Mouse (Mus musculus): ENCODE measurements around the gene Rapgef5. TPM values are rescaled to one million over a fixed set of nuclear protein-coding genes. Genes with fewer than 3 reads are reported as not detected.

The Rapgef5 gene
- total and polyA plus RNA-seq, 3 experiments: not detected

GRCm38 (mm10) chr12:117502834-117503233, 13.4 kb upstream of the Rapgef5 start:
- Histone ChIP-seq H3K27ac (ENCODE audit: control insufficient read depth, low read depth, low read length) (no peak overlapping the region), H3K36me3 (ENCODE audit: control insufficient read depth in 1 of 2, insufficient read depth in 2 of 2, low read length in 2 of 2) (no peaks in the 10 kb centered on the region), H3K4me1 (ENCODE audit: control insufficient read depth in 1 of 2, insufficient read depth in 2 of 2, low read length in 2 of 2) (no peaks in the 10 kb centered on the region), H3K9ac (ENCODE audit: control insufficient read depth, low read depth, low read length, poor library complexity, severe bottlenecking) (no peak overlapping the region), H3K4me3 (ENCODE audit: control insufficient read depth in 1 of 2, insufficient read depth in 1 of 2, low read depth in 2 of 2, low read length in 2 of 2) (no peak overlapping the region), H3K27me3 (ENCODE audit: control insufficient read depth in 1 of 2, insufficient read depth in 2 of 2, low read length in 2 of 2) (no peaks in the 10 kb centered on the region), H3K79me2 (ENCODE audit: control insufficient read depth, insufficient read depth, low read length, poor library complexity) (no peaks in the 10 kb centered on the region), H3K9me3 (replicated peaks; ENCODE audit: insufficient read depth, low read length) (no peaks in the 10 kb centered on the region)
- no peak for DNase-seq (ENCODE audit: low read depth, low spot score)
- TF ChIP-seq SMC3 (IDR thresholded peaks at IDR 0.05; ENCODE audit: low read depth, low read length): no peak
- no peak for TF ChIP-seq UBTF (IDR thresholded peaks at IDR 0.05; ENCODE audit: borderline replicate concordance, insufficient read depth, low read depth, low read length)
- no peak for TF ChIP-seq MEF2A (IDR thresholded peaks at IDR 0.05; ENCODE audit: extremely low read depth, insufficient replicate concordance, low read depth, low read length, poor library complexity, severe bottlenecking)
- no peak for TF ChIP-seq JUND (IDR thresholded peaks at IDR 0.05; ENCODE audit: low read depth, low read length)
- TF ChIP-seq POLR2AphosphoS2 (IDR thresholded peaks at IDR 0.05; ENCODE audit: low read length): no peak

GRCm38 (mm10) chr12:117505163-117505562, 11.1 kb upstream of the Rapgef5 start:
- DNase-seq (ENCODE audit: low read depth, low spot score): no peak
- Histone ChIP-seq H3K4me1 (ENCODE audit: control insufficient read depth in 1 of 2, insufficient read depth in 2 of 2, low read length in 2 of 2) (no peaks in the 10 kb centered on the region), H3K36me3 (ENCODE audit: control insufficient read depth in 1 of 2, insufficient read depth in 2 of 2, low read length in 2 of 2) (no peaks in the 10 kb centered on the region), H3K9ac (ENCODE audit: control insufficient read depth, low read depth, low read length, poor library complexity, severe bottlenecking) (no peak overlapping the region), H3K9me3 (replicated peaks; ENCODE audit: insufficient read depth, low read length) (no peaks in the 10 kb centered on the region; the same call in 1 of the 2 replicates), H3K4me3 (ENCODE audit: control insufficient read depth in 1 of 2, insufficient read depth in 1 of 2, low read depth in 2 of 2, low read length in 2 of 2) (no peak overlapping the region), H3K27ac (ENCODE audit: control insufficient read depth, low read depth, low read length) (no peak overlapping the region), H3K27me3 (ENCODE audit: control insufficient read depth in 1 of 2, insufficient read depth in 2 of 2, low read length in 2 of 2) (no peaks in the 10 kb centered on the region), H3K79me2 (ENCODE audit: control insufficient read depth, insufficient read depth, low read length, poor library complexity) (no peaks in the 10 kb centered on the region)
- TF ChIP-seq ZKSCAN1 (IDR thresholded peaks at IDR 0.05; ENCODE audit: low read depth, low read length): no peak
- no peak for TF ChIP-seq KAT2A (conservative IDR thresholded peaks at IDR 0.05; ENCODE audit: low read depth, low read length)
- TF ChIP-seq MEF2A (IDR thresholded peaks at IDR 0.05; ENCODE audit: extremely low read depth, insufficient replicate concordance, low read depth, low read length, poor library complexity, severe bottlenecking): no peak
- TF ChIP-seq SMC3 (IDR thresholded peaks at IDR 0.05; ENCODE audit: low read depth, low read length): no peak
- TF ChIP-seq RCOR1 (IDR thresholded peaks at IDR 0.05; ENCODE audit: low read depth, low read length): no peak
- TF ChIP-seq SIN3A (IDR thresholded peaks at IDR 0.05; ENCODE audit: low read length): no peak

- no peak overlapping the region for H3K27ac ChIP-seq (ENCODE audit: control insufficient read depth, low read depth, low read length)
- TF ChIP-seq RCOR1 (IDR thresholded peaks at IDR 0.05; ENCODE audit: low read depth, low read length) (no peak), MEF2A (IDR thresholded peaks at IDR 0.05; ENCODE audit: extremely low read depth, insufficient replicate concordance, low read depth, low read length, poor library complexity, severe bottlenecking) (no peak), MYC (IDR thresholded peaks at IDR 0.05; ENCODE audit: low read depth, low read length) (no peak), KAT2A (conservative IDR thresholded peaks at IDR 0.05; ENCODE audit: low read depth, low read length) (no peak), GATA1 (IDR thresholded peaks at IDR 0.05; ENCODE audit: low read depth, low read length) (no peak), ZMIZ1 (IDR thresholded peaks at IDR 0.05; ENCODE audit: low read depth, low read length) (no peak), CHD1 (IDR thresholded peaks at IDR 0.05; ENCODE audit: low read depth, low read length) (no peak), MAFK (IDR thresholded peaks at IDR 0.05; ENCODE audit: borderline replicate concordance, low read depth, low read length) (no peak), ELF1 (IDR thresholded peaks at IDR 0.05; ENCODE audit: low read depth, low read length) (no peak), MAZ (IDR thresholded peaks at IDR 0.05; ENCODE audit: low read depth, low read length) (no peak), BHLHE40 (IDR thresholded peaks at IDR 0.05; ENCODE audit: borderline replicate concordance, low read depth, low read length) (no peak), HCFC1 (IDR thresholded peaks at IDR 0.05; ENCODE audit: low read depth, low read length) (no peak), ETS1 (IDR thresholded peaks at IDR 0.05; ENCODE audit: low read depth, low read length) (no peak), RAD21 (IDR thresholded peaks at IDR 0.05; ENCODE audit: low read depth, low read length) (no peak), POLR2AphosphoS5 (IDR thresholded peaks at IDR 0.05; ENCODE audit: borderline replicate concordance, low read depth, low read length) (no peak)
- DNase-seq (ENCODE audit: low read depth, low spot score): no peak
These were observed 8.5 kb upstream of the Rapgef5 start for GRCm38 (mm10) chr12:117507772-117508171.

More at GRCm38 (mm10) chr12:117507772-117508171, 8.5 kb upstream of the Rapgef5 start:
- Histone ChIP-seq H3K9me3 (replicated peaks; ENCODE audit: insufficient read depth, low read length) (no peaks in the 10 kb centered on the region; the same call in 1 of the 2 replicates), H3K27me3 (ENCODE audit: control insufficient read depth in 1 of 2, insufficient read depth in 2 of 2, low read length in 2 of 2) (no peaks in the 10 kb centered on the region), H3K4me3 (ENCODE audit: control insufficient read depth in 1 of 2, insufficient read depth in 1 of 2, low read depth in 2 of 2, low read length in 2 of 2) (no peak overlapping the region), H3K36me3 (ENCODE audit: control insufficient read depth in 1 of 2, insufficient read depth in 2 of 2, low read length in 2 of 2) (no peaks in the 10 kb centered on the region), H3K79me2 (ENCODE audit: control insufficient read depth, insufficient read depth, low read length, poor library complexity) (no peaks in the 10 kb centered on the region), H3K4me1 (ENCODE audit: control insufficient read depth in 1 of 2, insufficient read depth in 2 of 2, low read length in 2 of 2) (no peaks in the 10 kb centered on the region), H3K9ac (ENCODE audit: control insufficient read depth, low read depth, low read length, poor library complexity, severe bottlenecking) (no peak overlapping the region)

All from MEL (cell line).